Mouse (Mus musculus): ENCODE data around the gene Atf4. TPM values are rescaled to one million over a fixed set of nuclear protein-coding genes. Genes with fewer than 3 reads are reported as not detected.

Atf4 gene
- total and polyA plus RNA-seq, 2 experiments from 2014 or later: 109 to 163 TPM

DNA sequence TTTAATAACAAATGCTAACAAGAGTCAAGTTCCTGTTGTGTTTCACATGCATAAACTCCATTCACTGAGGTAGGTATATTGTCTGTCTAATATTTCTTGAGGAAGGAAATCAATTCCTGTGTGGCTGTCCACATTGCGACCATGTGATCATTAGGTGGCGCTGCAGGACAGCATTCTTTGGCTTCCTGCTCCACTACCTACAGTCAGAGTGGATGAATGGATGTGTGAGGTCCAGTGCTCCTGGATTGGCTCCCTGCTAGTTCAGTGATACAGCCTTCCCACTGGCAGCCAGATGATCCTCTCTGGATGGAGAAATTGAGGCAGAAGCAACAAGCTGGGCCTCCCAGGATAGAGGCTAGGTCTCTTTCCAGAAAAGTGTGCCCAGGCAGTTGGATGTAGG is 11.3 kb downstream of the Atf4 start:
- Histone ChIP-seq H3K36me3 (ENCODE audit: insufficient read depth) (peaks cover 2% of the 10 kb centered on the region; the same call in 1 of the 2 replicates), H3K4me3 (ENCODE audit: low read depth, low read length) (no peak overlapping the region), H3K4me2 (ENCODE audit: low read depth) (no peak overlapping the region), H3K4me1 (ENCODE audit: insufficient read depth) (peaks cover 9% of the 10 kb centered on the region; the same call in 1 of the 2 replicates), H3K9ac (no peak overlapping the region), H3K9me3 (ENCODE audit: low read length) (no peaks in the 10 kb centered on the region), H3K27me3 (ENCODE audit: insufficient read depth, low read length) (no peaks in the 10 kb centered on the region), H3K27ac (ENCODE audit: low read depth, low read length) (no peak overlapping the region)
- ATAC-seq: peak; percentile 63; the same call in 1 of the 2 replicates
- WGBS: 0% methylated on average over 2 of the region's 2 CpGs
- peak; percentile 94 for TF ChIP-seq CTCF (IDR thresholded peaks at IDR 0.05; ENCODE audit: low read depth)
- peak; percentile 87 for DNase-seq

DNA sequence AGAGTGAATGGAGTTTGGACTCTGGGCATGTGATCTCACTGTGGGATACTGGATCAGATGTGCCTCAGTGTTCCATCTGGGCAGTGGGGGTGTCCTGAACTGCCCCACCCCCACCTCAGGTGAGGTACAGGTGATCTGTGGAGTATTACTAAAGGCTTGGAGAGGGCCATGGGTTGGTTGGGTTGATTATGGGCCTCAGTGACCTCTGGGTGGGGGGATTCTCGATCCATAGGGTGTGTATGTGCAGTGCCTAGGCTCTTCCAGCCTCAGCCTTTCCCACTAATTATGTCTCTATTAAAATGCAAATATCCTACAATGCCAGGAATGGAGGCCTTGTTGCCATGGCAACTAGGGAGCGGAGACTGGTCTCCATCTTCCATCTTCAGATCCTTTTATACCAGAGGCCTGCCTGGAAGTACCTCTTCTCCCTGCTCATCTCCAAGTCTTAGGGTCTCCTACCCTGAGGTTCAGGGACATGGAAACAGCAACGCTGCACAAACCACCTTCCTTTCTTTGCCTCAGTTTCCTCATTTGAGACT is 16.9 kb downstream of the Atf4 start:
- ATAC-seq (no peak), DNase-seq (peak; percentile 61)
- no peak overlapping the region for H3K4me2 ChIP-seq (ENCODE audit: low read depth)
- 32% methylated on average over 3 of the region's 3 CpGs for WGBS
- no peaks in the 10 kb centered on the region for H3K36me3 ChIP-seq (ENCODE audit: insufficient read depth)
- no peak overlapping the region for H3K9ac ChIP-seq
- H3K4me3 ChIP-seq (ENCODE audit: low read depth, low read length): no peak overlapping the region
- no peak overlapping the region for H3K27ac ChIP-seq (ENCODE audit: low read depth, low read length)
- no peak for TF ChIP-seq CTCF (IDR thresholded peaks at IDR 0.05; ENCODE audit: low read depth)
- peaks cover 7% of the 10 kb centered on the region; the same call in 1 of the 2 replicates for H3K4me1 ChIP-seq (ENCODE audit: insufficient read depth)
- H3K27me3 ChIP-seq (ENCODE audit: insufficient read depth, low read length): no peaks in the 10 kb centered on the region
- no peaks in the 10 kb centered on the region for H3K9me3 ChIP-seq (ENCODE audit: low read length)

DNA sequence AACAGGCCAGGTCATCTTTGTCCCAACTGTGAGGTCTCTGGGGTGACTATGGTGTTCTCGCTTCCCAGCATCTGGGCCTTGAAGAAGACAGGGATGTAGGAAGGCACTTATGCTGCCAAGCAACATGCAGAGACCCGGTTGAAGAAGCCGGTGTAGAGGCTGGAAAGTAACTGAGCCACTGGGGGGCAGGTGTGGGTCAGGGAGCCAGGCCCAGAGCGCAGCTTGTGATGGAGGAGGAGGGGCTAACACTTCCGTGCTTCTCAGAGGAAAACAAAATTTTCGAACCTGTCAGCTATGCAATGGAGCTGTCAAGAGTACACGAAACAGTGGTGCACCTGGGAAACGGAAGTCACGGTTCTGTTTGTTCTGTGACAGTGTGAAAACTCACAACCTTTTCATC is 22.1 kb downstream of the Atf4 start:
- Histone ChIP-seq H3K4me2 (ENCODE audit: low read depth) (no peak overlapping the region), H3K36me3 (ENCODE audit: insufficient read depth) (no peaks in the 10 kb centered on the region), H3K4me3 (ENCODE audit: low read depth, low read length) (no peak overlapping the region), H3K9ac (no peak overlapping the region), H3K9me3 (ENCODE audit: low read length) (no peaks in the 10 kb centered on the region), H3K4me1 (ENCODE audit: insufficient read depth) (0 out of 2 replicates have a peak, but pooled peaks cover 1% of the 10 kb centered on the region), H3K27ac (ENCODE audit: low read depth, low read length) (no peak overlapping the region), H3K27me3 (ENCODE audit: insufficient read depth, low read length) (peaks cover 1% of the 10 kb centered on the region; the same call in 1 of the 2 replicates)
- DNase-seq (peak; percentile 46), ATAC-seq (peak; percentile 60)
- 34% methylated on average over 9 of the region's 9 CpGs for WGBS
- peak; percentile 65 for TF ChIP-seq CTCF (IDR thresholded peaks at IDR 0.05; ENCODE audit: low read depth)

DNA sequence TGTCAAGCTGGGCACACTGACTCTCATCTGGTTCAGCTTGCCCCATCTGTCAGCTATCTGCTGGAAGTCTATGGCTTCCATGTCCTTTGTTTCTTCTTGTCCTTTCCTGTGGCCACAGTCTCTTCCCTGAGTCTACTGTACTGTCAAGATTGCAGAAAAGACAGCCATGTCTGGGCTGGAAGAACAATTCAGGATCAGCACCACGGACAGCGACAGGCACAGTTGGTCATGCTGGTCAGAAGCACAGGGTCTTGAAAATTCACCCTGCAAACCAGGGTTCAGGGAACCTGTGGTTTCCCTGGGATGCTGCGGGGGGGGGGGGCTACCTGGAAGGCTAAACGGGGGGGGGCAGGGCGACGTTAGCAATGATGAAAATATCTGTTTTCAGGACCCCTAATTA is 22.6 kb downstream of the Atf4 start:
- H3K27me3 ChIP-seq (ENCODE audit: insufficient read depth, low read length): peaks cover 6% of the 10 kb centered on the region; the same call in 1 of the 2 replicates
- DNase-seq (peak; percentile 35), ATAC-seq (no peak)
- no peak overlapping the region for H3K4me2 ChIP-seq (ENCODE audit: low read depth)
- H3K4me3 ChIP-seq (ENCODE audit: low read depth, low read length): no peak overlapping the region
- H3K36me3 ChIP-seq (ENCODE audit: insufficient read depth): no peaks in the 10 kb centered on the region
- no peak for TF ChIP-seq CTCF (IDR thresholded peaks at IDR 0.05; ENCODE audit: low read depth)
- no peak overlapping the region for H3K27ac ChIP-seq (ENCODE audit: low read depth, low read length)
- no peaks in the 10 kb centered on the region for H3K9me3 ChIP-seq (ENCODE audit: low read length)
- no peak overlapping the region for H3K9ac ChIP-seq
- H3K4me1 ChIP-seq (ENCODE audit: insufficient read depth): no peaks in the 10 kb centered on the region
- WGBS: 5% methylated on average over 6 of the region's 6 CpGs

DNA sequence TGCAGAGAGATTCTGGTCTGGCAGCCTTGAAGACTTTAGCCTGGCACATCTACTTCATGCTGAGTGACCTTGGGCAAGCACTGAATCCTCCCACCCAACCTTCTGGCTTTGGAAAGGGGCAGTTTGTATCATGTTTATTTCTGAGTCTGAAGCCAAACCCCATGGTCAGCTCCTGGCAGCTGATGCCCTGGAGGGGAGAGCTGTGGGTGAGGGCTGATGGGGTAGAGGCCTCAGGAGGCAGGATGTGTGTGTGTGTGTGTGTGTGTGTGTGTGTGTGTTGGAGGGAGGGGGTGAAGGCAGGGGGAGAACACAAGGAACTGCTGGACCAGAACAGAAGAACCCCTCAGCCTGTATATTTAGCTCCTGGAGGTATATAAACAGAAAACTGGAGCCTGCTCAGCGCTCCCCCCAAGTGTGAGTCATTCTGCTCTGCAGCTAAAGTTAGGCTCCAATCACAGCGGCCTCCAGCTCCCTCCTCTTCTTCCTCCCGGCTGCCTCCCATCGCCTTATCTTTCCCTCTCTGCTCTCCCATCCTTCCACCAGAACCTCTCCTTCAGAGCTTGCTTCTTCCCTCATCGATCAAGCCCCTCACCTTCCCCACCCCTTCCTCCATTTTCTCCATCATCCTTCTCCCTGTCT is 23.3 kb downstream of the Atf4 start:
- 61% methylated on average over 5 of the region's 5 CpGs for WGBS
- peak; percentile 29 for DNase-seq
- no peaks in the 10 kb centered on the region for H3K36me3 ChIP-seq (ENCODE audit: insufficient read depth)
- TF ChIP-seq CTCF (IDR thresholded peaks at IDR 0.05; ENCODE audit: low read depth): no peak
- no peaks in the 10 kb centered on the region for H3K9me3 ChIP-seq (ENCODE audit: low read length)
- H3K9ac ChIP-seq: no peak overlapping the region
- ATAC-seq: no peak; the same call in 1 of the 2 replicates
- no peak overlapping the region for H3K4me3 ChIP-seq (ENCODE audit: low read depth, low read length)
- H3K4me1 ChIP-seq (ENCODE audit: insufficient read depth): no peaks in the 10 kb centered on the region
- H3K27me3 ChIP-seq (ENCODE audit: insufficient read depth, low read length): peaks cover 6% of the 10 kb centered on the region; the same call in 1 of the 2 replicates
- H3K27ac ChIP-seq (ENCODE audit: low read depth, low read length): no peak overlapping the region
- H3K4me2 ChIP-seq (ENCODE audit: low read depth): no peak overlapping the region

DNA sequence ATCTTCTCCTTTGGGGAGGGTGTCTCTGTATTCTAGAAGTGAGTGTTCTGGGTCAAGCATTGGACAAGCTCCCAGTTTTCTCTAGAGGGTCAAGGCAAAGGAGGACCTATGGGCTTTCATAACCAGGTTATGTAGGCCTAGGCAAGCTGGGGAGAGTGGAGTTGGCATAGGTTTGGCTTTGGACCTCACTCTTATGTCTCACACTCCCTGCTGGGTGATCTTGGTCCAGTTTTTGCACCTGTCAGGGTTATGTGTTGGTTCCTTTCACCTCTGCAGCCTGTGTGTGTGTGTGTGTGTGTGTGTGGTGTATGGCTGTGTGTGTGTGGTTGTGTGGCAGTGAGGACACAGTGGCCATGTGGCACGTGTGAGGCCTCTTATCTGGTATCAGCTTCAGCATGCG is 24.1 kb downstream of the Atf4 start:
- DNase-seq: no peak
- no peak for ATAC-seq
- Histone ChIP-seq H3K36me3 (ENCODE audit: insufficient read depth) (no peaks in the 10 kb centered on the region), H3K9me3 (ENCODE audit: low read length) (no peaks in the 10 kb centered on the region), H3K9ac (no peak overlapping the region), H3K27ac (ENCODE audit: low read depth, low read length) (no peak overlapping the region), H3K4me1 (ENCODE audit: insufficient read depth) (no peaks in the 10 kb centered on the region), H3K4me2 (ENCODE audit: low read depth) (no peak overlapping the region), H3K4me3 (ENCODE audit: low read depth, low read length) (no peak overlapping the region), H3K27me3 (ENCODE audit: insufficient read depth, low read length) (peaks cover 6% of the 10 kb centered on the region; the same call in 1 of the 2 replicates)
- WGBS: 79% methylated on average over 2 of the region's 2 CpGs
- TF ChIP-seq CTCF (IDR thresholded peaks at IDR 0.05; ENCODE audit: low read depth): no peak

DNA sequence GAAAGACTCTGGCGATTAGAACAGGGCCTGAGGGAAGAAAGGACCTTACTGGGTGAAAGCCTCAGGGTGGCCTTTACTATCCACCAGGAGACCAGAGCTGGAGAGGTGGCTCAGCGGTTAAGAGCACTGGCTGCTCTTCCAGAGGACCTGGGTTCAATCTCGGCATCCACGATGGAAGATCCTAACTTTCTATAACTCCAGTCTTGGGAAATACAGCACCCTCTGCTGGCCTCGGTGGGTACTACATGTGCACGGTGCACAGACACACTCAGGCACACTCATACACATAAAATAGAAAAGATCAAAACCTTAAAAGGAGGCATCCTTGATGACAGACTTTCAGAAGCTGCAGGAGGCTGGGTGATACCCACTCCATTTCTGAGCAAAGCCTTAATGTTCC is 25.7 kb downstream of the Atf4 start:
- 24% methylated on average over 6 of the region's 6 CpGs for WGBS
- H3K27ac ChIP-seq (ENCODE audit: low read depth, low read length): no peak overlapping the region
- peak; percentile 73 for TF ChIP-seq CTCF (IDR thresholded peaks at IDR 0.05; ENCODE audit: low read depth)
- peak; percentile 62 for DNase-seq
- peaks cover 12% of the 10 kb centered on the region; the same call in 1 of the 2 replicates for H3K27me3 ChIP-seq (ENCODE audit: insufficient read depth, low read length)
- no peak overlapping the region for H3K9ac ChIP-seq
- no peaks in the 10 kb centered on the region for H3K4me1 ChIP-seq (ENCODE audit: insufficient read depth)
- ATAC-seq: no peak
- no peak overlapping the region for H3K4me2 ChIP-seq (ENCODE audit: low read depth)
- H3K36me3 ChIP-seq (ENCODE audit: insufficient read depth): no peaks in the 10 kb centered on the region
- H3K4me3 ChIP-seq (ENCODE audit: low read depth, low read length): no peak overlapping the region
- H3K9me3 ChIP-seq (ENCODE audit: low read length): no peaks in the 10 kb centered on the region

Measured in forebrain, postnatal 0 days (tissue).